Mouse (Mus musculus): ENCODE measurements around the gene Barhl2. TPM values are rescaled to one million over a fixed set of nuclear protein-coding genes. Genes with fewer than 3 reads are reported as not detected.

The Barhl2 gene
- not detected in 2 replicates for polyA plus RNA-seq (2014; fragmentation: Nextera tagmentation; extraction: Ambion mirVana)

- ATAC-seq (ENCODE audit: insufficient number of reproducible peaks, insufficient read depth, low FRiP score, low read depth), result no peak
- H3K9me3 ChIP-seq (ENCODE audit: control insufficient read depth, low read length), result no peaks in the 10 kb centered on the region
- H3K4me1 ChIP-seq (ENCODE audit: control insufficient read depth in 2 of 2, insufficient read depth in 2 of 2, low read length in 2 of 2), result peaks cover 5 to 18% of the 10 kb centered on the region in 2 experiments; a peak in 3 of 4 replicates
- no peak within 1 kb of the TSS; the same call in 1 of the 2 replicates for H3K9ac ChIP-seq (ENCODE audit: low read length)
- WGBS, result under 1% methylated on average over 53 of the region's 57 CpGs
- no peak within 1 kb of the TSS for H3K27ac ChIP-seq (replicated peaks in 1 of 2; ENCODE audit: control insufficient read depth in 1 of 2, insufficient read depth in 1 of 2, low read depth in 2 of 2, low read length in 2 of 2)
- H3K27me3 ChIP-seq (ENCODE audit: control insufficient read depth, insufficient read depth, low read length), result peaks cover 96% of the 10 kb centered on the region
- peak within 1 kb of the TSS; percentile 45 to 52 for H3K4me3 ChIP-seq (ENCODE audit: control insufficient read depth in 1 of 2, insufficient read depth in 1 of 2, low read depth in 1 of 2, low read length in 2 of 2)
- peak within 1 kb of the TSS; percentile 93 for H3K4me2 ChIP-seq (ENCODE audit: low read length)
- H3K36me3 ChIP-seq (ENCODE audit: control insufficient read depth, insufficient read depth, low read length), result no peaks in the 10 kb centered on the region
These were observed at the start of gene Barhl2 for GRCm38 (mm10) chr5:106457986-106458476. Gene Barhl2 (minus strand): TSS chr5:106458166.

- no peak for ATAC-seq (ENCODE audit: insufficient number of reproducible peaks, insufficient read depth, low FRiP score, low read depth)
- H3K27ac ChIP-seq (replicated peaks in 1 of 2; ENCODE audit: control insufficient read depth in 1 of 2, insufficient read depth in 1 of 2, low read depth in 2 of 2, low read length in 2 of 2), result no peak overlapping the region
- H3K9me3 ChIP-seq (ENCODE audit: control insufficient read depth, low read length), result no peaks in the 10 kb centered on the region
- no peaks in the 10 kb centered on the region for H3K36me3 ChIP-seq (ENCODE audit: control insufficient read depth, insufficient read depth, low read length)
- H3K4me1 ChIP-seq (ENCODE audit: control insufficient read depth in 2 of 2, insufficient read depth in 2 of 2, low read length in 2 of 2), result no peaks in the 10 kb centered on the region
- no peak overlapping the region for H3K4me2 ChIP-seq (ENCODE audit: low read length)
- no peak overlapping the region for H3K9ac ChIP-seq (ENCODE audit: low read length)
- H3K27me3 ChIP-seq (ENCODE audit: control insufficient read depth, insufficient read depth, low read length), result no peaks in the 10 kb centered on the region
- 83% methylated on average over 5 of the region's 5 CpGs for WGBS
- no peak overlapping the region for H3K4me3 ChIP-seq (ENCODE audit: control insufficient read depth in 1 of 2, insufficient read depth in 1 of 2, low read depth in 1 of 2, low read length in 2 of 2)
These were observed 48.1 kb upstream of the Barhl2 start for GRCm38 (mm10) chr5:106506061-106506460.

GRCm38 (mm10) chr5:106502684-106503545 lies 44.9 kb upstream of the Barhl2 start:
- H3K4me1 ChIP-seq (ENCODE audit: control insufficient read depth in 2 of 2, insufficient read depth in 2 of 2, low read length in 2 of 2), result no peaks in the 10 kb centered on the region
- no peak for ATAC-seq (ENCODE audit: insufficient number of reproducible peaks, insufficient read depth, low FRiP score, low read depth)
- no peak overlapping the region for H3K4me2 ChIP-seq (ENCODE audit: low read length)
- H3K27ac ChIP-seq (replicated peaks in 1 of 2; ENCODE audit: control insufficient read depth in 1 of 2, insufficient read depth in 1 of 2, low read depth in 2 of 2, low read length in 2 of 2), result no peak overlapping the region
- no peaks in the 10 kb centered on the region for H3K9me3 ChIP-seq (ENCODE audit: control insufficient read depth, low read length)
- WGBS, result 51% methylated on average over 12 of the region's 12 CpGs
- H3K9ac ChIP-seq (ENCODE audit: low read length), result no peak overlapping the region
- no peak overlapping the region for H3K4me3 ChIP-seq (ENCODE audit: control insufficient read depth in 1 of 2, insufficient read depth in 1 of 2, low read depth in 1 of 2, low read length in 2 of 2)
- no peaks in the 10 kb centered on the region for H3K36me3 ChIP-seq (ENCODE audit: control insufficient read depth, insufficient read depth, low read length)
- no peaks in the 10 kb centered on the region for H3K27me3 ChIP-seq (ENCODE audit: control insufficient read depth, insufficient read depth, low read length)

GRCm38 (mm10) chr5:106502271-106502670 lies 44.3 kb upstream of the Barhl2 start:
- no peak overlapping the region for H3K4me2 ChIP-seq (ENCODE audit: low read length)
- no peak; the same call in 1 of the 2 replicates for ATAC-seq (ENCODE audit: insufficient number of reproducible peaks, insufficient read depth, low FRiP score, low read depth)
- no peaks in the 10 kb centered on the region for H3K36me3 ChIP-seq (ENCODE audit: control insufficient read depth, insufficient read depth, low read length)
- H3K9me3 ChIP-seq (ENCODE audit: control insufficient read depth, low read length), result no peaks in the 10 kb centered on the region
- 72% methylated on average over 5 of the region's 7 CpGs for WGBS
- H3K27me3 ChIP-seq (ENCODE audit: control insufficient read depth, insufficient read depth, low read length), result no peaks in the 10 kb centered on the region
- H3K27ac ChIP-seq (replicated peaks in 1 of 2; ENCODE audit: control insufficient read depth in 1 of 2, insufficient read depth in 1 of 2, low read depth in 2 of 2, low read length in 2 of 2), result no peak overlapping the region
- H3K4me1 ChIP-seq (ENCODE audit: control insufficient read depth in 2 of 2, insufficient read depth in 2 of 2, low read length in 2 of 2), result no peaks in the 10 kb centered on the region
- no peak overlapping the region for H3K9ac ChIP-seq (ENCODE audit: low read length)
- no peak overlapping the region for H3K4me3 ChIP-seq (ENCODE audit: control insufficient read depth in 1 of 2, insufficient read depth in 1 of 2, low read depth in 1 of 2, low read length in 2 of 2)

GRCm38 (mm10) chr5:106491771-106492170 lies 33.8 kb upstream of the Barhl2 start:
- Histone ChIP-seq H3K36me3 (ENCODE audit: control insufficient read depth, insufficient read depth, low read length) (no peaks in the 10 kb centered on the region), H3K9ac (ENCODE audit: low read length) (no peak overlapping the region), H3K4me3 (ENCODE audit: control insufficient read depth in 1 of 2, insufficient read depth in 1 of 2, low read depth in 1 of 2, low read length in 2 of 2) (no peak overlapping the region), H3K27me3 (ENCODE audit: control insufficient read depth, insufficient read depth, low read length) (no peaks in the 10 kb centered on the region), H3K4me2 (ENCODE audit: low read length) (no peak overlapping the region), H3K9me3 (ENCODE audit: control insufficient read depth, low read length) (no peaks in the 10 kb centered on the region), H3K4me1 (ENCODE audit: control insufficient read depth in 2 of 2, insufficient read depth in 2 of 2, low read length in 2 of 2) (no peaks in the 10 kb centered on the region), H3K27ac (replicated peaks in 1 of 2; ENCODE audit: control insufficient read depth in 1 of 2, insufficient read depth in 1 of 2, low read depth in 2 of 2, low read length in 2 of 2) (no peak overlapping the region)
- 60% methylated on average over 8 of the region's 8 CpGs for WGBS
- ATAC-seq (ENCODE audit: insufficient number of reproducible peaks, insufficient read depth, low FRiP score, low read depth), result no peak

- no peak for ATAC-seq (ENCODE audit: insufficient number of reproducible peaks, insufficient read depth, low FRiP score, low read depth)
- H3K4me2 ChIP-seq (ENCODE audit: low read length), result no peak overlapping the region
- H3K27me3 ChIP-seq (ENCODE audit: control insufficient read depth, insufficient read depth, low read length), result peaks cover 93% of the 10 kb centered on the region
These were observed 14.1 kb upstream of the Barhl2 start for GRCm38 (mm10) chr5:106472105-106472500.

GRCm38 (mm10) chr5:106471235-106472104 lies 13.5 kb upstream of the Barhl2 start:
- no peaks in the 10 kb centered on the region for H3K9me3 ChIP-seq (ENCODE audit: control insufficient read depth, low read length)
- no peak overlapping the region for H3K9ac ChIP-seq (ENCODE audit: low read length)
- H3K27me3 ChIP-seq (ENCODE audit: control insufficient read depth, insufficient read depth, low read length), result peaks cover 96% of the 10 kb centered on the region
- H3K27ac ChIP-seq (replicated peaks in 1 of 2; ENCODE audit: control insufficient read depth in 1 of 2, insufficient read depth in 1 of 2, low read depth in 2 of 2, low read length in 2 of 2), result no peak overlapping the region
- H3K4me1 ChIP-seq (ENCODE audit: control insufficient read depth in 2 of 2, insufficient read depth in 2 of 2, low read length in 2 of 2), result peaks cover 0 to 14% of the 10 kb centered on the region in 2 experiments; a peak in 2 of 4 replicates
- no peaks in the 10 kb centered on the region for H3K36me3 ChIP-seq (ENCODE audit: control insufficient read depth, insufficient read depth, low read length)
- no peak overlapping the region for H3K4me3 ChIP-seq (ENCODE audit: control insufficient read depth in 1 of 2, insufficient read depth in 1 of 2, low read depth in 1 of 2, low read length in 2 of 2)
- 24% methylated on average over 13 of the region's 13 CpGs for WGBS
- ATAC-seq (ENCODE audit: insufficient number of reproducible peaks, insufficient read depth, low FRiP score, low read depth), result no peak
- H3K4me2 ChIP-seq (ENCODE audit: low read length), result no peak overlapping the region

More at GRCm38 (mm10) chr5:106472105-106472500, 14.1 kb upstream of the Barhl2 start:
- H3K4me3 ChIP-seq (ENCODE audit: control insufficient read depth in 1 of 2, insufficient read depth in 1 of 2, low read depth in 1 of 2, low read length in 2 of 2), result no peak overlapping the region
- no peaks in the 10 kb centered on the region for H3K36me3 ChIP-seq (ENCODE audit: control insufficient read depth, insufficient read depth, low read length)
- H3K9ac ChIP-seq (ENCODE audit: low read length), result no peak overlapping the region
- no peak overlapping the region for H3K27ac ChIP-seq (replicated peaks in 1 of 2; ENCODE audit: control insufficient read depth in 1 of 2, insufficient read depth in 1 of 2, low read depth in 2 of 2, low read length in 2 of 2)
- no peaks in the 10 kb centered on the region for H3K9me3 ChIP-seq (ENCODE audit: control insufficient read depth, low read length)
- H3K4me1 ChIP-seq (ENCODE audit: control insufficient read depth in 2 of 2, insufficient read depth in 2 of 2, low read length in 2 of 2), result peaks cover 0 to 14% of the 10 kb centered on the region in 2 experiments; a peak in 2 of 4 replicates
- 8% methylated on average over 10 of the region's 10 CpGs for WGBS

Measured in heart, embryonic 14.5 days (tissue).